In genomic region chr7:139239432-139239831, GRCm38 (mm10) we compare ENCODE assay signal across 1 mouse cellular context.
TF ChIP-seq lines count a peak whose summit lies in the region.

No protein-coding gene starts in this region.

TF ChIP-seq in MEL, 35 proteins besides CTCF, POLR2A, EP300 and RAD21 (continued from another document):
- TF ChIP-seq USF1 (IDR thresholded peaks at IDR 0.05; ENCODE audit: low read depth, low read length) (no peak), MAZ (IDR thresholded peaks at IDR 0.05; ENCODE audit: low read depth, low read length) (no peak)
